Mouse (Mus musculus): ENCODE data around the gene Gsn. TPM values are rescaled to one million over a fixed set of nuclear protein-coding genes. Genes with fewer than 3 reads are reported as not detected.

Gene Gsn
- polyA plus RNA-seq, 3 experiments from 2014 or later = 16.2 to 28.8 (median 25.4) TPM

- no peak for ATAC-seq
Measured at GRCm38 (mm10) chr2:35328064-35328792, 72.0 kb downstream of the Gsn start.

- no peak for ATAC-seq
Measured at GRCm38 (mm10) chr2:35329061-35329460, 72.9 kb downstream of the Gsn start.

GRCm38 (mm10) chr2:35331205-35331604 is 75.0 kb downstream of the Gsn start:
- no peak for ATAC-seq

- no peak for ATAC-seq
Measured at GRCm38 (mm10) chr2:35333670-35334069, 77.5 kb downstream of the Gsn start.

GRCm38 (mm10) chr2:35335620-35336019 is 79.4 kb downstream of the Gsn start:
- ATAC-seq = no peak

- peak; percentile 98 for ATAC-seq
Measured at GRCm38 (mm10) chr2:35336388-35337280, 80.5 kb downstream of the Gsn start, which contains the start of gene Stom. Stom (minus strand) TSS chr2:35336976.

- no peak for ATAC-seq
Measured at GRCm38 (mm10) chr2:35337419-35337818, 81.2 kb downstream of the Gsn start.

- no peak for ATAC-seq
Measured at GRCm38 (mm10) chr2:35338036-35338435, 81.9 kb downstream of the Gsn start.

GRCm38 (mm10) chr2:35338707-35339106 is 82.5 kb downstream of the Gsn start:
- no peak for ATAC-seq

GRCm38 (mm10) chr2:35342605-35343004 is 86.4 kb downstream of the Gsn start:
- ATAC-seq = no peak

GRCm38 (mm10) chr2:35345984-35346383 is 89.8 kb downstream of the Gsn start:
- ATAC-seq = no peak

GRCm38 (mm10) chr2:35349184-35349583 is 93.0 kb downstream of the Gsn start:
- peak; percentile 52 for ATAC-seq

Other genes with a start within 250 kb of the Gsn start
- gene Hc, start 194.9 kb upstream of the Gsn start, polyA plus RNA-seq (2017; shearing (Covaris generic)) = under 1 TPM in 2 of 3 experiments, not detected in 1; 0.40 to 0.43 TPM
- gene AI182371, start 154.8 kb upstream of the Gsn start, polyA plus RNA-seq (2017; shearing (Covaris generic)) = 1 to 10 TPM in 1 of 3 experiments, under 1 TPM in 2; 0.49 to 1.7 (median 0.63) TPM
- 100 to 1,000 TPM; 157 to 202 (median 161) TPM for gene Cntrl, start 146.9 kb upstream of the Gsn start, polyA plus RNA-seq (2017; shearing (Covaris generic))
- gene Rab14, start 55.3 kb upstream of the Gsn start, polyA plus RNA-seq (2017; shearing (Covaris generic)) = 100 to 1,000 TPM; 103 to 133 (median 130) TPM
- 1 to 10 TPM; 1.7 to 4.9 (median 1.8) TPM for gene Stom, start 80.6 kb downstream of the Gsn start, polyA plus RNA-seq (2017; shearing (Covaris generic))
- not detected for gene 4930568D16Rik, start 111.3 kb downstream of the Gsn start, polyA plus RNA-seq (2017; shearing (Covaris generic))
- not detected for gene 4930402F06Rik, start 140.8 kb downstream of the Gsn start, polyA plus RNA-seq (2017; shearing (Covaris generic))
- 10 to 100 TPM; 17.5 to 19.2 (median 18.0) TPM for gene Ggta1, start 206.9 kb downstream of the Gsn start, polyA plus RNA-seq (2017; shearing (Covaris generic))

Data from inflammation-experienced regulatory T-cells, adult 6 months (primary cell).